Comparison of ENCODE assay signal across 8 mouse cellular contexts in genomic region chr7:27506765-27507370, GRCm38 (mm10). TPM values are rescaled to one million over a fixed set of nuclear protein-coding genes. Genes with fewer than 3 reads are reported as not detected.
DNase-seq lines count a peak whose midpoint lies in the region; ATAC-seq and TF ChIP-seq lines count a peak whose summit lies in the region.

No protein-coding gene starts in this region.

- no peak for DNase-seq in heart, adult 9 months (ENCODE audit: low spot score in 2 of 2)
- DNase-seq in embryo, embryonic 9.5 days (ENCODE audit: extremely low spot score) = peak; percentile 45
- DNase-seq in midbrain, postnatal 0 days (ENCODE audit: low spot score) = no peak
- no peak for DNase-seq in cerebellum, postnatal 14 days
- no peak for DNase-seq in cerebellum, adult 9-11 months
- DNase-seq in ovary, adult 18-20 months (ENCODE audit: low spot score) = no peak

- peak overlapping the region; percentile 99 for H3K27ac ChIP-seq in heart, embryonic 11.5 days (ENCODE audit: low read depth, low read length)
- peak overlapping the region; percentile 100 for H3K27ac ChIP-seq in intestine, embryonic 16.5 days (ENCODE audit: low read length)
- H3K27ac ChIP-seq in midbrain, postnatal 0 days (ENCODE audit: low read depth, low read length) = no peak overlapping the region; the same call in 1 of the 2 replicates

- peak overlapping the region; percentile 3; the same call in 1 of the 2 replicates for H3K9ac ChIP-seq in heart, embryonic 11.5 days (ENCODE audit: low read depth, low read length)
- peak overlapping the region; percentile 44 for H3K9ac ChIP-seq in intestine, embryonic 16.5 days (ENCODE audit: low read depth, low read length)
- H3K9ac ChIP-seq in midbrain, postnatal 0 days (replicated peaks; ENCODE audit: low read length, poor library complexity, severe bottlenecking) = peak overlapping the region; percentile 62; the same call in 1 of the 2 replicates

- no peaks in the 10 kb centered on the region for H3K36me3 ChIP-seq in heart, embryonic 11.5 days (ENCODE audit: control insufficient read depth, insufficient read depth, low read length)
- H3K36me3 ChIP-seq in intestine, embryonic 16.5 days (ENCODE audit: control insufficient read depth, insufficient read depth, low read length) = no peaks in the 10 kb centered on the region
- no peaks in the 10 kb centered on the region for H3K36me3 ChIP-seq in midbrain, postnatal 0 days (ENCODE audit: insufficient read depth, low read length)

- TF ChIP-seq CTCF in midbrain, postnatal 0 days (IDR thresholded peaks at IDR 0.05) = no peak

- WGBS in heart, embryonic 11.5 days (ENCODE audit: insufficient replicate concordance) = 52% methylated on average over 9 of the region's 9 CpGs
- 29% methylated on average over 9 of the region's 9 CpGs for WGBS in intestine, embryonic 16.5 days
- WGBS in midbrain, postnatal 0 days = 48% methylated on average over 9 of the region's 9 CpGs

- no peaks in the 10 kb centered on the region for H3K9me3 ChIP-seq in heart, embryonic 11.5 days (replicated peaks; ENCODE audit: control insufficient read depth, low read length)
- no peaks in the 10 kb centered on the region for H3K9me3 ChIP-seq in intestine, embryonic 16.5 days (ENCODE audit: control insufficient read depth, low read length)
- no peaks in the 10 kb centered on the region for H3K9me3 ChIP-seq in midbrain, postnatal 0 days (ENCODE audit: low read length)

- no peak for ATAC-seq in heart, embryonic 11.5 days (replicated peaks; ENCODE audit: insufficient number of reproducible peaks, low FRiP score, low TSS enrichment)
- ATAC-seq in intestine, embryonic 16.5 days = no peak
- no peak for ATAC-seq in midbrain, postnatal 0 days (ENCODE audit: low FRiP score)

- H3K4me3 ChIP-seq in heart, embryonic 11.5 days (ENCODE audit: low read depth, low read length) = peak overlapping the region; percentile 65
- peak overlapping the region; percentile 69 for H3K4me3 ChIP-seq in intestine, embryonic 16.5 days (ENCODE audit: low read length)
- peak overlapping the region; percentile 48 for H3K4me3 ChIP-seq in midbrain, postnatal 0 days (ENCODE audit: low read depth, low read length)

- H3K4me2 ChIP-seq in heart, embryonic 11.5 days = peak overlapping the region; percentile 82
- peak overlapping the region; percentile 59 for H3K4me2 ChIP-seq in intestine, embryonic 16.5 days (ENCODE audit: low read depth, low read length)
- peak overlapping the region; percentile 57 for H3K4me2 ChIP-seq in midbrain, postnatal 0 days (ENCODE audit: low read depth, low read length, poor library complexity, severe bottlenecking)

- H3K27me3 ChIP-seq in heart, embryonic 11.5 days (ENCODE audit: control insufficient read depth, insufficient read depth, low read length) = no peaks in the 10 kb centered on the region
- no peaks in the 10 kb centered on the region for H3K27me3 ChIP-seq in intestine, embryonic 16.5 days (replicated peaks; ENCODE audit: control insufficient read depth, insufficient read depth, low read length)
- H3K27me3 ChIP-seq in midbrain, postnatal 0 days (ENCODE audit: insufficient read depth, low read length) = no peaks in the 10 kb centered on the region

- peaks cover 16% of the 10 kb centered on the region for H3K4me1 ChIP-seq in heart, embryonic 11.5 days (ENCODE audit: control insufficient read depth, insufficient read depth, low read length)
- H3K4me1 ChIP-seq in intestine, embryonic 16.5 days (ENCODE audit: control insufficient read depth, insufficient read depth, low read length) = peaks cover 13% of the 10 kb centered on the region
- peaks cover 4% of the 10 kb centered on the region; the same call in 1 of the 2 replicates for H3K4me1 ChIP-seq in midbrain, postnatal 0 days (ENCODE audit: insufficient read depth, low read length)

RNA-seq across cellular contexts. Expression of gene Prx, which starts 7.7 kb away (rescaled TPM):
- 0.76 and 0.96 TPM in 2 replicates for polyA plus RNA-seq in heart, embryonic 11.5 days (2014; fragmentation: Nextera tagmentation; extraction: Ambion mirVana)
- polyA plus RNA-seq in intestine, embryonic 16.5 days (2015; fragmentation: Nextera tagmentation; extraction: Ambion mirVana) = 2.2 and 2.6 TPM in 2 replicates
- 3.2 and 3.4 TPM in 2 replicates for total RNA-seq in midbrain, postnatal 0 days (2014; rRNA removed)
- polyA plus RNA-seq in midbrain, postnatal 0 days (2015; fragmentation: Nextera tagmentation; extraction: Ambion mirVana) = 1.5 and 1.9 TPM in 2 replicates

RNA-seq across cellular contexts. Expression of gene Hipk4, which starts 16.2 kb away (rescaled TPM):
- polyA plus RNA-seq in heart, embryonic 11.5 days (2014; fragmentation: Nextera tagmentation; extraction: Ambion mirVana) = 0.44 and 0.57 TPM in 2 replicates
- 0.26 and 0.49 TPM in 2 replicates for polyA plus RNA-seq in intestine, embryonic 16.5 days (2015; fragmentation: Nextera tagmentation; extraction: Ambion mirVana)
- total RNA-seq in midbrain, postnatal 0 days (2014; rRNA removed) = 0.66 and 1.8 TPM in 2 replicates
- polyA plus RNA-seq in midbrain, postnatal 0 days (2015; fragmentation: Nextera tagmentation; extraction: Ambion mirVana) = 0.88 and 1.0 TPM in 2 replicates

RNA-seq across cellular contexts. Expression of gene Sertad1, which starts 20.2 kb away (rescaled TPM):
- 37.5 and 38.8 TPM in 2 replicates for polyA plus RNA-seq in heart, embryonic 11.5 days (2014; fragmentation: Nextera tagmentation; extraction: Ambion mirVana)
- polyA plus RNA-seq in intestine, embryonic 16.5 days (2015; fragmentation: Nextera tagmentation; extraction: Ambion mirVana) = 40.9 and 43.4 TPM in 2 replicates
- 9.3 and 10.5 TPM in 2 replicates for total RNA-seq in midbrain, postnatal 0 days (2014; rRNA removed)
- 6.9 and 7.3 TPM in 2 replicates for polyA plus RNA-seq in midbrain, postnatal 0 days (2015; fragmentation: Nextera tagmentation; extraction: Ambion mirVana)

RNA-seq across cellular contexts. Expression of gene Sertad3, which starts 33.3 kb away (rescaled TPM):
- 19.9 and 20.3 TPM in 2 replicates for polyA plus RNA-seq in heart, embryonic 11.5 days (2014; fragmentation: Nextera tagmentation; extraction: Ambion mirVana)
- polyA plus RNA-seq in intestine, embryonic 16.5 days (2015; fragmentation: Nextera tagmentation; extraction: Ambion mirVana) = 27.4 and 28.6 TPM in 2 replicates
- 5.0 and 5.7 TPM in 2 replicates for total RNA-seq in midbrain, postnatal 0 days (2014; rRNA removed)
- 4.0 and 4.3 TPM in 2 replicates for polyA plus RNA-seq in midbrain, postnatal 0 days (2015; fragmentation: Nextera tagmentation; extraction: Ambion mirVana)

RNA-seq across cellular contexts. Expression of gene Pld3, which starts 46.1 kb away (rescaled TPM):
- polyA plus RNA-seq in heart, embryonic 11.5 days (2014; fragmentation: Nextera tagmentation; extraction: Ambion mirVana) = 59.5 and 64.2 TPM in 2 replicates
- 65.6 and 73.0 TPM in 2 replicates for polyA plus RNA-seq in intestine, embryonic 16.5 days (2015; fragmentation: Nextera tagmentation; extraction: Ambion mirVana)
- total RNA-seq in midbrain, postnatal 0 days (2014; rRNA removed) = 239 and 286 TPM in 2 replicates
- polyA plus RNA-seq in midbrain, postnatal 0 days (2015; fragmentation: Nextera tagmentation; extraction: Ambion mirVana) = 275 and 319 TPM in 2 replicates

Comparison
In these comparisons a context has a peak if more than half of its experiments do, and no peak if none do; other contexts are left out.
1. H3K9ac ChIP-seq: peak in every context shown above with its lines; median percentile 62 in midbrain, postnatal 0 days; 44 in intestine, embryonic 16.5 days; 3 in heart, embryonic 11.5 days.